Mouse (Mus musculus): ENCODE measurements around the gene Arvcf. TPM values are rescaled to one million over a fixed set of nuclear protein-coding genes. Genes with fewer than 3 reads are reported as not detected.

The Arvcf gene
- total and polyA plus RNA-seq, 2 experiments from 2014 or later, result 54.5 to 219 TPM

GRCm38 (mm10) chr16:18377203-18377602, 29.2 kb downstream of the Arvcf start:
- H3K9ac ChIP-seq (replicated peaks; ENCODE audit: low read length, poor library complexity, severe bottlenecking), result no peak overlapping the region
- no peak for ATAC-seq (ENCODE audit: low FRiP score)
- H3K4me3 ChIP-seq (ENCODE audit: low read depth, low read length), result no peak overlapping the region
- 23% methylated on average over 3 of the region's 3 CpGs for WGBS
- no peaks in the 10 kb centered on the region for H3K9me3 ChIP-seq (ENCODE audit: low read length)
- H3K27me3 ChIP-seq (ENCODE audit: insufficient read depth, low read length), result no peaks in the 10 kb centered on the region
- no peak overlapping the region for H3K27ac ChIP-seq (ENCODE audit: low read depth, low read length)
- no peak overlapping the region for H3K4me2 ChIP-seq (ENCODE audit: low read depth, low read length, poor library complexity, severe bottlenecking)
- no peaks in the 10 kb centered on the region for H3K36me3 ChIP-seq (ENCODE audit: insufficient read depth, low read length)
- H3K4me1 ChIP-seq (ENCODE audit: insufficient read depth, low read length), result peaks cover 4% of the 10 kb centered on the region; the same call in 1 of the 2 replicates
- TF ChIP-seq CTCF (IDR thresholded peaks at IDR 0.05), result no peak
- DNase-seq (ENCODE audit: low spot score), result no peak

- Histone ChIP-seq H3K27me3 (ENCODE audit: insufficient read depth, low read length) (no peaks in the 10 kb centered on the region), H3K27ac (ENCODE audit: low read depth, low read length) (no peak overlapping the region), H3K9ac (replicated peaks; ENCODE audit: low read length, poor library complexity, severe bottlenecking) (no peak overlapping the region), H3K9me3 (ENCODE audit: low read length) (no peaks in the 10 kb centered on the region), H3K4me3 (ENCODE audit: low read depth, low read length) (no peak overlapping the region), H3K36me3 (ENCODE audit: insufficient read depth, low read length) (no peaks in the 10 kb centered on the region), H3K4me2 (ENCODE audit: low read depth, low read length, poor library complexity, severe bottlenecking) (no peak overlapping the region), H3K4me1 (ENCODE audit: insufficient read depth, low read length) (peaks cover 4% of the 10 kb centered on the region; the same call in 1 of the 2 replicates)
- DNase-seq (ENCODE audit: low spot score) (no peak), ATAC-seq (ENCODE audit: low FRiP score) (no peak)
- 32% methylated on average over 1 of the region's 1 CpGs for WGBS
- TF ChIP-seq CTCF (IDR thresholded peaks at IDR 0.05), result no peak
Measured at GRCm38 (mm10) chr16:18378489-18378888, 30.5 kb downstream of the Arvcf start.

- no peak for TF ChIP-seq CTCF (IDR thresholded peaks at IDR 0.05)
- WGBS, result 45% methylated on average over 8 of the region's 8 CpGs
- H3K9ac ChIP-seq (replicated peaks; ENCODE audit: low read length, poor library complexity, severe bottlenecking), result no peak overlapping the region
- no peaks in the 10 kb centered on the region for H3K27me3 ChIP-seq (ENCODE audit: insufficient read depth, low read length)
- H3K36me3 ChIP-seq (ENCODE audit: insufficient read depth, low read length), result no peaks in the 10 kb centered on the region
- DNase-seq (ENCODE audit: low spot score) (no peak), ATAC-seq (ENCODE audit: low FRiP score) (no peak)
- H3K4me1 ChIP-seq (ENCODE audit: insufficient read depth, low read length), result peaks cover 4% of the 10 kb centered on the region; the same call in 1 of the 2 replicates
- no peak overlapping the region for H3K4me3 ChIP-seq (ENCODE audit: low read depth, low read length)
- peak overlapping the region; percentile 59 for H3K27ac ChIP-seq (ENCODE audit: low read depth, low read length)
- no peaks in the 10 kb centered on the region for H3K9me3 ChIP-seq (ENCODE audit: low read length)
- H3K4me2 ChIP-seq (ENCODE audit: low read depth, low read length, poor library complexity, severe bottlenecking), result no peak overlapping the region
Measured at GRCm38 (mm10) chr16:18379338-18380001, 31.5 kb downstream of the Arvcf start.

- no peak overlapping the region for H3K9ac ChIP-seq (replicated peaks; ENCODE audit: low read length, poor library complexity, severe bottlenecking)
- peak; percentile 65 for ATAC-seq (ENCODE audit: low FRiP score)
- H3K4me1 ChIP-seq (ENCODE audit: insufficient read depth, low read length), result peaks cover 4% of the 10 kb centered on the region; the same call in 1 of the 2 replicates
- no peak overlapping the region for H3K4me3 ChIP-seq (ENCODE audit: low read depth, low read length)
- TF ChIP-seq CTCF (IDR thresholded peaks at IDR 0.05), result 0 out of 2 replicates have a peak, but pooled peaks have one; percentile 4
- WGBS, result 23% methylated on average over 6 of the region's 6 CpGs
- H3K9me3 ChIP-seq (ENCODE audit: low read length), result no peaks in the 10 kb centered on the region
- H3K27me3 ChIP-seq (ENCODE audit: insufficient read depth, low read length), result no peaks in the 10 kb centered on the region
- DNase-seq (ENCODE audit: low spot score), result peak; percentile 88
- H3K36me3 ChIP-seq (ENCODE audit: insufficient read depth, low read length), result no peaks in the 10 kb centered on the region; the same call in 1 of the 2 replicates
- no peak overlapping the region for H3K4me2 ChIP-seq (ENCODE audit: low read depth, low read length, poor library complexity, severe bottlenecking)
- peak overlapping the region; percentile 59 for H3K27ac ChIP-seq (ENCODE audit: low read depth, low read length)
Measured at GRCm38 (mm10) chr16:18380495-18381063, 32.6 kb downstream of the Arvcf start.

- no peak for ATAC-seq (ENCODE audit: low FRiP score)
- DNase-seq (ENCODE audit: low spot score), result peak; percentile 62
- 39% methylated on average over 6 of the region's 6 CpGs for WGBS
- Histone ChIP-seq H3K4me2 (ENCODE audit: low read depth, low read length, poor library complexity, severe bottlenecking) (no peak overlapping the region), H3K4me1 (ENCODE audit: insufficient read depth, low read length) (peaks cover 4% of the 10 kb centered on the region; the same call in 1 of the 2 replicates), H3K9ac (replicated peaks; ENCODE audit: low read length, poor library complexity, severe bottlenecking) (no peak overlapping the region), H3K27me3 (ENCODE audit: insufficient read depth, low read length) (no peaks in the 10 kb centered on the region), H3K36me3 (ENCODE audit: insufficient read depth, low read length) (no peaks in the 10 kb centered on the region; the same call in 1 of the 2 replicates), H3K4me3 (ENCODE audit: low read depth, low read length) (no peak overlapping the region), H3K9me3 (ENCODE audit: low read length) (no peaks in the 10 kb centered on the region), H3K27ac (ENCODE audit: low read depth, low read length) (peak overlapping the region; percentile 52; the same call in 1 of the 2 replicates)
- no peak for TF ChIP-seq CTCF (IDR thresholded peaks at IDR 0.05)
Measured at GRCm38 (mm10) chr16:18381621-18382258, 33.8 kb downstream of the Arvcf start.

Data from midbrain, postnatal 0 days (tissue).